Mouse (Mus musculus) midbrain, embryonic 10.5 days (tissue): ENCODE results near the gene Tubb4b. TPM values are rescaled to one million over a fixed set of nuclear protein-coding genes. Genes with fewer than 3 reads are reported as not detected.

Source experiments
- DNase-seq: peaks from one replicate; pipeline ENCODE4 v3.0.0-alpha.2; 2017; ENCODE audit warnings: low spot score
- H3K27ac ChIP-seq: fragments of 300-500 bp; sonication (generic); replicated peaks from 2 replicates; pipeline ENCODE4 v1.5.1; 2016; ENCODE audit warnings: mild to moderate bottlenecking
- H3K27me3 ChIP-seq: fragments of 300-500 bp; sonication (generic); 2 replicates; pipeline ENCODE4 v1.6.1; 2016; ENCODE audit warnings: low read depth, mild to moderate bottlenecking; ENCODE audit not compliant: poor library complexity, severe bottlenecking
- H3K36me3 ChIP-seq: fragments of 300-500 bp; sonication (generic); 2 replicates; pipeline ENCODE4 v1.6.1; 2016; ENCODE audit warnings: mild to moderate bottlenecking, moderate library complexity
- H3K4me1 ChIP-seq: fragments of 300-500 bp; sonication (generic); 2 replicates; pipeline ENCODE4 v1.6.1; 2016
- H3K4me3 ChIP-seq: fragments of 300-500 bp; sonication (generic); 2 replicates; pipeline ENCODE4 v1.5.1; 2016; ENCODE audit warnings: mild to moderate bottlenecking, moderate library complexity
- H3K9me3 ChIP-seq: fragments of 300-500 bp; sonication (generic); replicated peaks from 2 replicates; pipeline ENCODE4 v1.6.1; 2016; ENCODE audit warnings: mild to moderate bottlenecking
- WGBS: fragments of 180-500 bp; shearing (Covaris S2); methylation state at CpG from one replicate; pipeline ENCODE4 v1.1.7; 2016; 5-methylcytosine and 5-hydroxymethylcytosine counted together
- polyA plus RNA-seq: library from polyadenylated mRNA; unstranded; fragments of >200 nt; fragmentation: Nextera tagmentation; extraction: Ambion mirVana; gene quantifications from 2 replicates; pipeline ENCODE4 v1.2.1, GENCODE M21; 2016

The Tubb4b gene
- 682 and 743 TPM in 2 replicates for polyA plus RNA-seq

DNA sequence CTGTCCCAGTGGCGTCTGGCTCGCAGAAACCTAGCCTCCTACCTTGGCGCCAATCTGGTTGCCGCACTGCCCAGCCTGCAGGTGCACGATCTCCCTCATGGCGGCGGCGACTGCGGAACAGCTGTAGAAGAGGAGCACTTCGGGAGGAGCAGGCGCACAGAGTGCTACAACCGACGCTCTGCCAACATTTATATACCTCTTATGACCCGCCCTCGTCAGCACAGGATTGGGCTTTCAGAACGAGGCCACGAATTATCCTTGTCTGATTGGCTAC is at the start of gene Tubb4b:
TSS of gene Tubb4b (minus strand) at position 211 of the 274 bp plus-strand sequence.
- peak within 1 kb of the TSS; percentile 96 for H3K27ac ChIP-seq
- H3K27me3 ChIP-seq = no peaks in the 10 kb centered on the region
- no peak for DNase-seq
- WGBS = 0% methylated on average over 17 of the region's 17 CpGs
- H3K9me3 ChIP-seq = no peaks in the 10 kb centered on the region
- peak within 1 kb of the TSS; percentile 89 for H3K4me3 ChIP-seq
- H3K36me3 ChIP-seq = peaks cover 27% of the 10 kb centered on the region
- H3K4me1 ChIP-seq = peaks cover 37% of the 10 kb centered on the region

- Histone ChIP-seq H3K27ac (peak overlapping the region; percentile 90), H3K4me3 (peak overlapping the region; percentile 94), H3K4me1 (peaks cover 30% of the 10 kb centered on the region), H3K27me3 (no peaks in the 10 kb centered on the region), H3K36me3 (peaks cover 81% of the 10 kb centered on the region), H3K9me3 (no peaks in the 10 kb centered on the region)
- WGBS = 43% methylated on average over 16 of the region's 16 CpGs
- no peak for DNase-seq
These were observed 48.5 kb upstream of the Tubb4b start for GRCm38 (mm10) chr2:25273010-25273409.

- peaks cover 30% of the 10 kb centered on the region for H3K4me1 ChIP-seq
- no peak for DNase-seq
- H3K9me3 ChIP-seq = no peaks in the 10 kb centered on the region
- H3K27ac ChIP-seq = peak overlapping the region; percentile 90
- H3K27me3 ChIP-seq = no peaks in the 10 kb centered on the region
- peaks cover 80% of the 10 kb centered on the region for H3K36me3 ChIP-seq
- H3K4me3 ChIP-seq = peak overlapping the region; percentile 94
- under 1% methylated on average over 29 of the region's 29 CpGs for WGBS
These were observed 48.0 kb upstream of the Tubb4b start for GRCm38 (mm10) chr2:25272515-25272914.

DNA sequence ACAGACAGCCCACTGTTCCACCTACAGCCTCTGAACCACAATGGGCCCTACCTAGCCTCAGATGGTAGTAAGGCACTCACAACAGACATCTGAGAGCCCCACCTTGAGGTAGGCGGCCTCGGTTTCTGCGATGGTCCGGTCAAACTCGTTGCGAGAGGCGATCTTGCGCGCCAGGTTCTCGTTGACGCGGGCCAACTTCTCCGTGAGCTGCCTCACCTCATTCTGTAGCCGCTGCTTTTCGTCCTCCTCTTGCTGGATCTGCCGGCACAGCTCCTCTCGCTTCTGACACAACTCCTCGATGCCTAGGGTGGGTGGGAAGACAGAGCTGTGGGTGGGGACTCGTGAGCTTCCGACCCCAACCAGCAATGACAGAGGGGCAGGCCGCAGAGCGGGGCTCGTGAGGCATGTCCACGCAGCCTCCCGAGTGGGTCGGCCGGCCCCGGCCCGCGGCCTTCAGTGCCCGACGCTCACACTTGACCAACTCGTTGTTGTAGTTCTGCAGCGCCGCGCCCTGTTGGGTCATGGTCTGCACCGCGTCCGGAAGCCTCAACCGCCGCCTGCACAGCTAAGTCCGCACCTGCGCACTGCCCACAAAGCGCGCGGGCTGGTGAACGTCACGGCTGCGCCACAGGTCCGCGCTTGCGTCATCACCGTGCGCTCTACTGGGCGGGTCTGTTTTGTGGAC is 47.5 kb upstream of the Tubb4b start, which contains the start of the genes Ssna1 and Anapc2:
TSS of gene Ssna1 (minus strand) at position 612 of the 685 bp plus-strand sequence.
TSS of gene Anapc2 (plus strand) at position 652 of the 685 bp plus-strand sequence.
- peaks cover 34% of the 10 kb centered on the region for H3K4me1 ChIP-seq
- WGBS = under 1% methylated on average over 54 of the region's 55 CpGs
- peak within 1 kb of the TSS; percentile 90 for H3K27ac ChIP-seq
- H3K9me3 ChIP-seq = no peaks in the 10 kb centered on the region
- DNase-seq = peak; percentile 99
- peak within 1 kb of the TSS; percentile 94 for H3K4me3 ChIP-seq
- peaks cover 75% of the 10 kb centered on the region for H3K36me3 ChIP-seq
- H3K27me3 ChIP-seq = no peaks in the 10 kb centered on the region

DNA sequence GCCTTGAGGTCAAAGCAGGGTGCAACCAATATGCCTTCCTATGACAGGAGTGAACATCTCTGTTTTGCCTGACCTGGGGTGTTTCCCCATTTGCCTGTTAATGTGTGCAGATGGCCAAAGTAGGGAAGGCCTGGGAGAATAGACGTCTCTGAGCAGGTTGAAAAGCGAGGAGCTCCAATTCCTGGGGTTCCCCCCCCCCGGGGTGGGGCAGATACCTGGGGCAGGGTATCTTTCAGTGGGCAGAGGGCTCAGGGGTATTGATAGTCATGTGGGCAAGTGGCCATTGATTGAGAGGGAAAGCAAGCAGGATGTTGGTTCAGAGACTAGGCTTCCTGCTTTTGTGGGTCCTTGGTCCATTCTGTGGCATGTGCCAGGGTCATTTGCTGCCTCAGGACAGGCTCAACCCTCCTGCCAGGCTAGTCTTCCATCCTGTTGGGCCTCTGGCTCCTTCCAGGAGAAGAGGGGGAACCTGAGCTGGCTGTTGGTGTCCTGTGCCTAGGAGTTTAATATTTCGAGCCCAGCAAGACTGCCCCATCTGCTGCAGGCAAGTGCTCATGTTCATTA is 43.3 kb upstream of the Tubb4b start:
- peaks cover 36% of the 10 kb centered on the region for H3K36me3 ChIP-seq
- H3K4me3 ChIP-seq = no peak overlapping the region
- peaks cover 24% of the 10 kb centered on the region for H3K27me3 ChIP-seq
- no peak overlapping the region for H3K27ac ChIP-seq
- H3K4me1 ChIP-seq = peaks cover 58% of the 10 kb centered on the region
- 75% methylated on average over 4 of the region's 4 CpGs for WGBS
- no peak for DNase-seq
- H3K9me3 ChIP-seq = no peaks in the 10 kb centered on the region

DNA sequence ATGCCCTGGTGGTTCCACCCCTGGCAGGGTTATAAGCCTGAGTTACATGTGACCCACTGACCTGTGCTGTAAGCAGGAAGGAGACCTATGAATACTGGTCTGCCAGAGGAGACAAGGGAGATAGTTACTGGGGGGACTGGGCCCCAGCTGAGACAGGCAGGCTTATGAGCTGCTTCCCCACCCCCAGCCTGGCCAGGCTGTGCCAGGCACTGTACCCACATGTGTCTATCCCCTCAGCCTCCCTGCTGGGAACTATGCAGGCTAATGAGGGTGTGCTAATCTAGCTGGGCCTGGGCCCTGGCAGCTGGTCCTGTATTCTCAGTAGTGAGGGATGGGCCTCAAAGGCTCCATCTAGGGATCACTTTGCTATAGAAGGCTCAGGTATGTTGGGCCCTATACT is 42.7 kb upstream of the Tubb4b start:
- H3K9me3 ChIP-seq = no peaks in the 10 kb centered on the region
- H3K4me1 ChIP-seq = peaks cover 59% of the 10 kb centered on the region
- peaks cover 36% of the 10 kb centered on the region for H3K36me3 ChIP-seq
- no peak overlapping the region for H3K4me3 ChIP-seq
- no peak overlapping the region for H3K27ac ChIP-seq
- H3K27me3 ChIP-seq = peaks cover 25% of the 10 kb centered on the region
- no peak for DNase-seq

DNA sequence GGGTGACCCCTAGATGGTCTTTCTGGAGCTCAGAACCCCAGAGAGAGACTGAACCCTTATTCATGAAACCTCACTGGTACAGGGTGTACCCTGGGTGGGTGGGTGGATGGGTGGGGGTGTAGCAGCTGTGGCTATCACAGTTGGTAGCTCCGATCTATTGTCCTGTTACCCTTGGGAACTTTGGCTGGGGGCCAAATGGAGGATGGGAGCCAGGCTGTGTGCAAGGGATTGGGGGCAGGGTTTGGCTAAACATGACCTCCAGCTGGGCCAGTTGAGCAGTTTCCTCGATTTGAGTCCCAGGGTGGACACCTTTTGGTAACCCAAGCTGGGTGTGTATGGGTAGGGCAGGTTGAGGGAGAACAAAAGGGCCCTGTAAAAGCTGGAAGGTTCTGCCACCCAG is 42.2 kb upstream of the Tubb4b start:
- H3K36me3 ChIP-seq = peaks cover 36% of the 10 kb centered on the region
- 71% methylated on average over 2 of the region's 2 CpGs for WGBS
- H3K27ac ChIP-seq = no peak overlapping the region
- H3K4me1 ChIP-seq = peaks cover 63% of the 10 kb centered on the region
- peaks cover 25% of the 10 kb centered on the region for H3K27me3 ChIP-seq
- no peak for DNase-seq
- peak overlapping the region; percentile 14; the same call in 1 of the 2 replicates for H3K4me3 ChIP-seq
- H3K9me3 ChIP-seq = no peaks in the 10 kb centered on the region

- Histone ChIP-seq H3K4me3 (peak overlapping the region; percentile 14; the same call in 1 of the 2 replicates), H3K36me3 (peaks cover 35% of the 10 kb centered on the region), H3K27ac (no peak overlapping the region), H3K9me3 (no peaks in the 10 kb centered on the region), H3K27me3 (peaks cover 25% of the 10 kb centered on the region), H3K4me1 (peaks cover 58% of the 10 kb centered on the region)
- 76% methylated on average over 6 of the region's 6 CpGs for WGBS
- DNase-seq = no peak
These were observed 41.6 kb upstream of the Tubb4b start for GRCm38 (mm10) chr2:25265897-25266656.

GRCm38 (mm10) chr2:25264851-25265250 is 40.3 kb upstream of the Tubb4b start:
- WGBS = 80% methylated on average over 3 of the region's 3 CpGs
- peaks cover 25% of the 10 kb centered on the region for H3K27me3 ChIP-seq
- H3K27ac ChIP-seq = no peak overlapping the region
- peaks cover 22% of the 10 kb centered on the region for H3K36me3 ChIP-seq
- H3K9me3 ChIP-seq = no peaks in the 10 kb centered on the region
- peaks cover 52% of the 10 kb centered on the region for H3K4me1 ChIP-seq
- DNase-seq = no peak
- H3K4me3 ChIP-seq = peak overlapping the region; percentile 16; the same call in 1 of the 2 replicates

DNA sequence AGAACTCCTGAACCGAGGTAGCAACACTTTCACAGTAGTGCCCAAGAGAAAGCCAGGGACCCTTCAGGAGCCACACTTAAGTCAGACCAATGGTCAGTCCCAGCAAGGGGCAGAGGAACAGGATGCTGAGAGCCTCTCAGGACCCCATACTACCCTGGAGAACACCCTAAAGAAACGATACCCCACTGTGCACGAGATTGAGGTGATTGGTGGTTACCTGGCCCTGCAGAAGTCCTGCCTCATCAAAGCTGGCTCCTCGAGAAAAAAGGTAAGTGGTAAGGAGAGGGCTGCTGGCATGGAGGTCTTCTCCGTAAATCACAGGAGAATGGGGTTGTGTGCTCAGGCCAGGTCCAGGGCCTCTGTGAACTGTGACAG is 39.8 kb upstream of the Tubb4b start:
- WGBS = 81% methylated on average over 5 of the region's 5 CpGs
- no peak for DNase-seq
- no peak overlapping the region for H3K27ac ChIP-seq
- peaks cover 25% of the 10 kb centered on the region for H3K27me3 ChIP-seq
- H3K4me3 ChIP-seq = peak overlapping the region; percentile 79
- H3K36me3 ChIP-seq = peaks cover 17% of the 10 kb centered on the region
- no peaks in the 10 kb centered on the region for H3K9me3 ChIP-seq
- peaks cover 52% of the 10 kb centered on the region for H3K4me1 ChIP-seq

DNA sequence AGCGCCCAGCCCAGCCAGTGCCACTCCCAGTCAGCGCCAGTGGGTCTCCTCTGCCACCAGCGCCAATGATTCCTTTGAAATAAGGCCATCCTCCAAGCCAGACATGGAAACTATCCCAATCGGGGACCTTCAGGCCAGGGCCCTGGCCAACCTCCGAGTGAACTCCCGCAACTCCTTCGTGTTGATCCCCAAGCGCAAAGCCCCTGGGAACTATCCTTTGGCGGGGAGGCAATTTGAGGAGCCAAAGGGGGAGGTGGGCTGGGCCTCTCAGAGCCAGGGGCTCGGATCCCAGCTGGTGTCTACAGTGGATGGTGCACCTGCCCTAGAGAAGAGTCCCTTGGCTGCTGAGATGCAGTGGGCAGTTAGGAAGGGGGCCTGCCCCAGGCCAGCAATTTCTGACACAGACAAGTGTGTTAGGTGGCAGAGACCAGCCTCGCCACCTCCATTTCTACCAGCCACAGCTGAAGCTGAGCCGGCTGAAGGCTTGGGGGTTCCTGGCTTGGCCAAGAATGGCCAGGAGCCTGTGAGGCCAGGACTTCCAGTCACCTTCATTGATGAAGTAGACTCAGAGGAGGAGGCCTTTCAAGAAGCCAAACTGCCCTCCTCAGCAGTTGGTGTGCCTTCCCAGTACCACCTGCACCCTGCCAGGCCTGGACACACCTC is 39.3 kb upstream of the Tubb4b start:
- peaks cover 25% of the 10 kb centered on the region for H3K27me3 ChIP-seq
- no peak overlapping the region for H3K27ac ChIP-seq
- no peaks in the 10 kb centered on the region for H3K9me3 ChIP-seq
- H3K36me3 ChIP-seq = peaks cover 11% of the 10 kb centered on the region
- no peak for DNase-seq
- WGBS = 21% methylated on average over 12 of the region's 12 CpGs
- peaks cover 52% of the 10 kb centered on the region for H3K4me1 ChIP-seq
- peak overlapping the region; percentile 79 for H3K4me3 ChIP-seq

GRCm38 (mm10) chr2:25262795-25263622 is 38.5 kb upstream of the Tubb4b start:
- Histone ChIP-seq H3K4me1 (peaks cover 52% of the 10 kb centered on the region), H3K27ac (peak overlapping the region; percentile 73), H3K27me3 (peaks cover 25% of the 10 kb centered on the region), H3K9me3 (no peaks in the 10 kb centered on the region), H3K4me3 (peak overlapping the region; percentile 79), H3K36me3 (peaks cover 4% of the 10 kb centered on the region; the same call in 1 of the 2 replicates)
- under 1% methylated on average over 80 of the region's 82 CpGs for WGBS
- no peak for DNase-seq
